Mouse (Mus musculus): ENCODE data around the gene Ret. TPM values are rescaled to one million over a fixed set of nuclear protein-coding genes. Genes with fewer than 3 reads are reported as not detected.

Gene Ret
- polyA plus RNA-seq, 1 experiment = 0.95 TPM

DNA sequence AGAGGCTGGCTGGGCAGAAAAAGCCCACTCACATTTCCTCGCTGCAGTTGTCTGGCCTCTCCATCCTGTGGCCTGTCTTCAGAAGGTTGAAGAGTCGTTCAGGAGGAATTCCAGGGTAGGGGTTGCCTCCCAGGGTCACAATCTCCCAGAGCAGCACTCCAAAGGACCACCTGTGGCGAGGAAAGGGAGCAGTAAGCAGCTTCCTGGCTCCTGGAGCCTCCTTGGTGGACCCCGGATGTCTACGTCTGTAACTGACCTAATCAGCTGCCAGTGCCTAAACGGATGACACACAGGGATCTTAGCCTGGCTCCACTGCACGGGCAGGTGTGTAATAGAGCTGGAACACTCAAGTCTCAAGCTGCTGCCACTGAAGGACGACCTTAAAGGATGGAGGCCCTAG, 32.8 kb downstream of the Ret start:
- no peaks in the 10 kb centered on the region for H3K27me3 ChIP-seq (replicated peaks; ENCODE audit: control insufficient read depth, insufficient read depth, low read length)
- TF ChIP-seq CTCF (conservative IDR thresholded peaks at IDR 0.05; ENCODE audit: insufficient read depth, insufficient read length, low read depth, low read length) = no peak
- no peak for TF ChIP-seq POLR2A (IDR thresholded peaks at IDR 0.05; ENCODE audit: low read depth, low read length)
- H3K4me1 ChIP-seq (ENCODE audit: control insufficient read depth, insufficient read depth, low read length) = no peaks in the 10 kb centered on the region
- no peak for DNase-seq
- H3K27ac ChIP-seq (ENCODE audit: insufficient read depth, low read depth, low read length) = no peak overlapping the region
- H3K36me3 ChIP-seq (ENCODE audit: control insufficient read depth, insufficient read depth, low read length) = no peaks in the 10 kb centered on the region
- no peak overlapping the region for H3K4me3 ChIP-seq (ENCODE audit: insufficient read depth, low read depth, low read length)
- WGBS = 68% methylated on average over 8 of the region's 8 CpGs

DNA sequence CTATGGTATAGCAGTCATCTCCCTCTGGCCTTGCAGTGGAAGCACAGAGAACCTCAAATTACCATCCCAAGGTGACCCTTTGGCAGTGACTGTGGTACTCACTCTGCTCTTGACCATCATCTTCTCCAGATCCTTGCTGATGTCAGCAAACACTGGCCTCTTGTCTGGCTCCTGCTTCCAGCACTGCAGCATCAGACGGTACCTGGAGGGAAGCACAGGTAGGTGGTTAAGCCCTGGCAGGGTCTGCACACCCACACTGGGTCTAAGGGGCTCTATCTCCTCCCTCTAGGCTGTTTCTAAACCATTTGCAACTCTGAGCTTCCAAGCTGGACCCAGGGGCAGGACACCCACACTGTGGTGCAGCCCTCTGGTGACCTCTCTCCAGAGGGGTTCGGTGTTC, 34.4 kb downstream of the Ret start:
- Histone ChIP-seq H3K36me3 (ENCODE audit: control insufficient read depth, insufficient read depth, low read length) (no peaks in the 10 kb centered on the region), H3K27me3 (replicated peaks; ENCODE audit: control insufficient read depth, insufficient read depth, low read length) (no peaks in the 10 kb centered on the region), H3K27ac (ENCODE audit: insufficient read depth, low read depth, low read length) (no peak overlapping the region), H3K4me1 (ENCODE audit: control insufficient read depth, insufficient read depth, low read length) (no peaks in the 10 kb centered on the region), H3K4me3 (ENCODE audit: insufficient read depth, low read depth, low read length) (no peak overlapping the region)
- no peak for DNase-seq
- TF ChIP-seq POLR2A (IDR thresholded peaks at IDR 0.05; ENCODE audit: low read depth, low read length) (no peak), CTCF (conservative IDR thresholded peaks at IDR 0.05; ENCODE audit: insufficient read depth, insufficient read length, low read depth, low read length) (no peak)
- WGBS = 83% methylated on average over 2 of the region's 2 CpGs

- DNase-seq = peak; percentile 14
- TF ChIP-seq POLR2A (IDR thresholded peaks at IDR 0.05; ENCODE audit: low read depth, low read length) (no peak), CTCF (conservative IDR thresholded peaks at IDR 0.05; ENCODE audit: insufficient read depth, insufficient read length, low read depth, low read length) (no peak)
- no peak overlapping the region for H3K27ac ChIP-seq (ENCODE audit: insufficient read depth, low read depth, low read length)
- 84% methylated on average over 12 of the region's 12 CpGs for WGBS
- no peaks in the 10 kb centered on the region for H3K4me1 ChIP-seq (ENCODE audit: control insufficient read depth, insufficient read depth, low read length)
- no peaks in the 10 kb centered on the region for H3K27me3 ChIP-seq (replicated peaks; ENCODE audit: control insufficient read depth, insufficient read depth, low read length)
- H3K36me3 ChIP-seq (ENCODE audit: control insufficient read depth, insufficient read depth, low read length) = no peaks in the 10 kb centered on the region
- H3K4me3 ChIP-seq (ENCODE audit: insufficient read depth, low read depth, low read length) = no peak overlapping the region
Observed at GRCm38 (mm10) chr6:118162457-118163082, 34.9 kb downstream of the Ret start.

DNA sequence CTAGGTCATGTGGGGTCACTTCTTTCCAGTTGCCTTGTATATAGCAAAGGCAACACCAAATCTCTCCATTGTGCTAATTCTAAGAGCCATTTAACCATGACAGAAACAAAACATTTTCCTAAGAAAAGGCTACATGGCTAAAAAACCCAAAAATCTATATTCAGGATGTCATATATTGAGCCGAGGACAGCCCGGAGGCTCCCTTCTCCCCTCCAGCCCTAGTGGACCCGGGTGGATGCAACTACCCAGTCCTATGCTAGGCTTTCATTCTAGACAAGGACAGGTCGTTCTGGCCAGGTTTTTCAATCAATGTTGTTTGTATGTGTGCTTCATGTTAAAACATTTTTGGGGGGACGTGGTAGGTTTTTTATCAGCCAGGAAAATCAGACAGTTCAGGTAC, 44.4 kb downstream of the Ret start:
- WGBS = 86% methylated on average over 5 of the region's 5 CpGs
- Histone ChIP-seq H3K36me3 (ENCODE audit: control insufficient read depth, insufficient read depth, low read length) (no peaks in the 10 kb centered on the region), H3K4me1 (ENCODE audit: control insufficient read depth, insufficient read depth, low read length) (no peaks in the 10 kb centered on the region), H3K4me3 (ENCODE audit: insufficient read depth, low read depth, low read length) (no peak overlapping the region), H3K27me3 (replicated peaks; ENCODE audit: control insufficient read depth, insufficient read depth, low read length) (no peaks in the 10 kb centered on the region), H3K27ac (ENCODE audit: insufficient read depth, low read depth, low read length) (no peak overlapping the region)
- DNase-seq = no peak
- TF ChIP-seq POLR2A (IDR thresholded peaks at IDR 0.05; ENCODE audit: low read depth, low read length) (no peak), CTCF (conservative IDR thresholded peaks at IDR 0.05; ENCODE audit: insufficient read depth, insufficient read length, low read depth, low read length) (no peak)

GRCm38 (mm10) chr6:118150988-118151387, 46.5 kb downstream of the Ret start:
- TF ChIP-seq CTCF (conservative IDR thresholded peaks at IDR 0.05; ENCODE audit: insufficient read depth, insufficient read length, low read depth, low read length) (no peak), POLR2A (IDR thresholded peaks at IDR 0.05; ENCODE audit: low read depth, low read length) (no peak)
- 80% methylated on average over 8 of the region's 8 CpGs for WGBS
- no peaks in the 10 kb centered on the region for H3K27me3 ChIP-seq (replicated peaks; ENCODE audit: control insufficient read depth, insufficient read depth, low read length)
- no peak overlapping the region for H3K27ac ChIP-seq (ENCODE audit: insufficient read depth, low read depth, low read length)
- DNase-seq = no peak
- no peaks in the 10 kb centered on the region for H3K36me3 ChIP-seq (ENCODE audit: control insufficient read depth, insufficient read depth, low read length)
- H3K4me3 ChIP-seq (ENCODE audit: insufficient read depth, low read depth, low read length) = no peak overlapping the region
- H3K4me1 ChIP-seq (ENCODE audit: control insufficient read depth, insufficient read depth, low read length) = no peaks in the 10 kb centered on the region

DNA sequence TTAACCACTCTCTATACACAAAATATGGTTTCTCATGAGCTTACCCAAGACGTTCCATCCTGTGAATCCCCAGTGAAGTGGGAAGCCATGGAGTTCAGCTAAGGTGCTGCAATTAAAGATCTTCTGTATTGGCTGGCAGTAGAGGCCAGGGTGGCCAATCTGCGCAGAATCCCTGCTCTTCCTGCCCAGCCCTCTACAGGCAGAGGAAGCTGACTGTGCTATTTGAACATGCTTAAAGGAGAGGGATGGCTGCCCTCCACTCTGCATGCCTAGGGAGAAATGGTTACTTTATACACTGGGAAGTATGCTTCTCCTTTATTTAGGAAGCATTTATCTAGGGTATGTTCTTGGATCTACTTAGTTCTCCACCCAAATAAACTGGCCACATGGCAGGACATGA, 47.0 kb downstream of the Ret start:
- TF ChIP-seq CTCF (conservative IDR thresholded peaks at IDR 0.05; ENCODE audit: insufficient read depth, insufficient read length, low read depth, low read length) (no peak), POLR2A (IDR thresholded peaks at IDR 0.05; ENCODE audit: low read depth, low read length) (no peak)
- DNase-seq = no peak
- Histone ChIP-seq H3K4me1 (ENCODE audit: control insufficient read depth, insufficient read depth, low read length) (no peaks in the 10 kb centered on the region), H3K4me3 (ENCODE audit: insufficient read depth, low read depth, low read length) (no peak overlapping the region), H3K36me3 (ENCODE audit: control insufficient read depth, insufficient read depth, low read length) (no peaks in the 10 kb centered on the region), H3K27ac (ENCODE audit: insufficient read depth, low read depth, low read length) (no peak overlapping the region), H3K27me3 (replicated peaks; ENCODE audit: control insufficient read depth, insufficient read depth, low read length) (no peaks in the 10 kb centered on the region)
- WGBS = 75% methylated on average over 2 of the region's 2 CpGs

DNA sequence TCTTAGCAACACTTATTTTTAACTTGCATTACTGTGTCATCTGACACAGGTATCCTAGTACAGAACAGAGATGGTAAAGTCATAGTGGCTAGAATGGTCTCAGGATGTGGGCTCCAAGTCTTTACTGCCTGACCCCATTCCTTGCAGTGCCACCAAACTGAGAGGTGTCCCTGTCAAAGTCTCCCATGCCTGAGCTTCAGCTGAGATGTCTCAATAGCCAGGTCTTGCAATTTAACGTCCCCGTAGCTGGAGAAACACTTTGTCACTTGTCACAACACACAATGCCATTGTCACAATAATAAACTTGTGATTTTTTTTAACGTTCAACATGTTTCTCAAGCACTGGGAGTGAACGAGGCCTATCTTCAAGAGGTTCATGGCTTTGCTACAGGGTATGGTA, 47.4 kb downstream of the Ret start:
- H3K4me3 ChIP-seq (ENCODE audit: insufficient read depth, low read depth, low read length) = no peak overlapping the region
- no peaks in the 10 kb centered on the region for H3K27me3 ChIP-seq (replicated peaks; ENCODE audit: control insufficient read depth, insufficient read depth, low read length)
- H3K27ac ChIP-seq (ENCODE audit: insufficient read depth, low read depth, low read length) = no peak overlapping the region
- TF ChIP-seq POLR2A (IDR thresholded peaks at IDR 0.05; ENCODE audit: low read depth, low read length) (no peak), CTCF (conservative IDR thresholded peaks at IDR 0.05; ENCODE audit: insufficient read depth, insufficient read length, low read depth, low read length) (no peak)
- DNase-seq = no peak
- H3K4me1 ChIP-seq (ENCODE audit: control insufficient read depth, insufficient read depth, low read length) = no peaks in the 10 kb centered on the region
- whole genome bisulfite sequencing = 79% methylated on average over 4 of the region's 4 CpGs
- H3K36me3 ChIP-seq (ENCODE audit: control insufficient read depth, insufficient read depth, low read length) = no peaks in the 10 kb centered on the region

Data from kidney, adult 2 months (tissue).